Mouse (Mus musculus): ENCODE results near the gene Pik3cb. TPM values are rescaled to one million over a fixed set of nuclear protein-coding genes. Genes with fewer than 3 reads are reported as not detected.

The Pik3cb gene
- total and polyA plus RNA-seq, 3 experiments, result 2.2 to 7.6 TPM; not detected in 1

GRCm38 (mm10) chr9:99072538-99072937, 67.9 kb downstream of the Pik3cb start:
- TF ChIP-seq GABPA (IDR thresholded peaks at IDR 0.05; ENCODE audit: low read depth, low read length) (no peak), TBP (IDR thresholded peaks at IDR 0.05; ENCODE audit: low read depth, low read length) (no peak), SMC3 (IDR thresholded peaks at IDR 0.05; ENCODE audit: low read depth, low read length) (no peak)
- Histone ChIP-seq H3K27ac (ENCODE audit: control insufficient read depth, low read depth, low read length) (no peak overlapping the region), H3K4me3 (ENCODE audit: control insufficient read depth in 1 of 2, insufficient read depth in 1 of 2, low read depth in 2 of 2, low read length in 2 of 2) (no peak overlapping the region), H3K36me3 (ENCODE audit: control insufficient read depth in 1 of 2, insufficient read depth in 2 of 2, low read length in 2 of 2) (no peaks in the 10 kb centered on the region; a peak in 2 of 4 replicates), H3K9me3 (replicated peaks; ENCODE audit: insufficient read depth, low read length) (no peaks in the 10 kb centered on the region), H3K9ac (ENCODE audit: control insufficient read depth, low read depth, low read length, poor library complexity, severe bottlenecking) (no peak overlapping the region), H3K79me2 (ENCODE audit: control insufficient read depth, insufficient read depth, low read length, poor library complexity) (no peaks in the 10 kb centered on the region), H3K4me1 (ENCODE audit: control insufficient read depth in 1 of 2, insufficient read depth in 2 of 2, low read length in 2 of 2) (peaks cover 0 to 5% of the 10 kb centered on the region in 2 experiments; a peak in 2 of 4 replicates), H3K27me3 (ENCODE audit: control insufficient read depth in 1 of 2, insufficient read depth in 2 of 2, low read length in 2 of 2) (no peaks in the 10 kb centered on the region)
- peak; percentile 32 for DNase-seq (ENCODE audit: low read depth, low spot score)

DNA sequence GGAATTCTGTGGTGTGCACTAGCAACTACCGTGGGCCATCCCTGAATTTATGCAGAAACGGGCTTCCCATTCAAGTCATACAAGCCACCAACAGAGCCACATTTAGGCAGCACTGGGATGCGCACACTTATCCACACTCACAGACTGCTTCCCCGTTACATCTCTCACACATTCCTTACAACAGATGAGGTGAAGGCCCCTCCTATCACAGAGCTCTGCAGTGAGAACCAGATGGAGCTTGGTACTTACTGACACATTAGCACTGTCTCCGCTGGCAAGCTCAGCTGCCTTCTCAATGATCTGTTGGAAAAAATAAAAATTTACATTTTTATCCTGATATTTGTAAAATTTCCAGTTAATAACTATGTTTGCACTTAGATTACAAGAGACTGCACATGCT, 75.1 kb downstream of the Pik3cb start:
- H3K4me3 ChIP-seq (ENCODE audit: control insufficient read depth in 1 of 2, insufficient read depth in 1 of 2, low read depth in 2 of 2, low read length in 2 of 2), result no peak overlapping the region
- no peaks in the 10 kb centered on the region for H3K9me3 ChIP-seq (replicated peaks; ENCODE audit: insufficient read depth, low read length)
- H3K36me3 ChIP-seq (ENCODE audit: control insufficient read depth in 1 of 2, insufficient read depth in 2 of 2, low read length in 2 of 2), result peaks cover 0 to 3% of the 10 kb centered on the region in 2 experiments; a peak in 1 of 4 replicates
- no peaks in the 10 kb centered on the region for H3K79me2 ChIP-seq (ENCODE audit: control insufficient read depth, insufficient read depth, low read length, poor library complexity)
- no peaks in the 10 kb centered on the region for H3K4me1 ChIP-seq (ENCODE audit: control insufficient read depth in 1 of 2, insufficient read depth in 2 of 2, low read length in 2 of 2)
- TF ChIP-seq MYB (IDR thresholded peaks at IDR 0.05; ENCODE audit: low read depth, low read length), result no peak
- no peak for TF ChIP-seq MAX (IDR thresholded peaks at IDR 0.05; ENCODE audit: low read length)
- no peaks in the 10 kb centered on the region for H3K27me3 ChIP-seq (ENCODE audit: control insufficient read depth in 1 of 2, insufficient read depth in 2 of 2, low read length in 2 of 2)
- H3K9ac ChIP-seq (ENCODE audit: control insufficient read depth, low read depth, low read length, poor library complexity, severe bottlenecking), result no peak overlapping the region
- no peak overlapping the region for H3K27ac ChIP-seq (ENCODE audit: control insufficient read depth, low read depth, low read length)
- DNase-seq (ENCODE audit: low read depth, low spot score), result no peak

DNA sequence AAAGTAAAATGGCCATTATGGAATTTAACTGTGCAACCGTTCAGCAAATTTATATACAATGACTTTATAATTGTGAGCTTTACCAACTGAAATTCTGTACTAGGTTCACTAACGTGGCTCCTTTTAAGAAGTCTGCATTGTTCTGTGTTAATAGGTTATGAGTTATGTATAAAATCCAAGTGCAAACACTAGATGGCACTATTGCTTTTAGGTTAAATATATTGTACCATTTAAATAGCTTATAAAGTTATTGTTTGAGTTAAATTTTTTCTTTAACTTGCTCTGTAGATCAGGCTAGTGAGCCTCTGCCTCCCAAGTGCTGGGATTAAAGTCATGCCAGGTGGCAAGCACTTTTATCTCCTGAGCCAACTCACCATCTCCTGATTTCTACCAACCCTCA, 76.2 kb downstream of the Pik3cb start:
- Histone ChIP-seq H3K79me2 (ENCODE audit: control insufficient read depth, insufficient read depth, low read length, poor library complexity) (no peaks in the 10 kb centered on the region), H3K4me1 (ENCODE audit: control insufficient read depth in 1 of 2, insufficient read depth in 2 of 2, low read length in 2 of 2) (no peaks in the 10 kb centered on the region), H3K4me3 (ENCODE audit: control insufficient read depth in 1 of 2, insufficient read depth in 1 of 2, low read depth in 2 of 2, low read length in 2 of 2) (no peak overlapping the region), H3K9ac (ENCODE audit: control insufficient read depth, low read depth, low read length, poor library complexity, severe bottlenecking) (no peak overlapping the region), H3K36me3 (ENCODE audit: control insufficient read depth in 1 of 2, insufficient read depth in 2 of 2, low read length in 2 of 2) (peaks cover 0 to 3% of the 10 kb centered on the region in 2 experiments; a peak in 1 of 4 replicates), H3K9me3 (replicated peaks; ENCODE audit: insufficient read depth, low read length) (no peaks in the 10 kb centered on the region), H3K27me3 (ENCODE audit: control insufficient read depth in 1 of 2, insufficient read depth in 2 of 2, low read length in 2 of 2) (no peaks in the 10 kb centered on the region), H3K27ac (ENCODE audit: control insufficient read depth, low read depth, low read length) (no peak overlapping the region)
- DNase-seq (ENCODE audit: low read depth, low spot score), result peak; percentile 79
- peak; percentile 82 for TF ChIP-seq ZC3H11A (IDR thresholded peaks at IDR 0.05; ENCODE audit: low read depth, low read length)
- no peak for TF ChIP-seq RCOR1 (IDR thresholded peaks at IDR 0.05; ENCODE audit: low read depth, low read length)
- peak; percentile 90 for TF ChIP-seq RAD21 (IDR thresholded peaks at IDR 0.05; ENCODE audit: low read depth, low read length)
- peak; percentile 82 for TF ChIP-seq SMC3 (IDR thresholded peaks at IDR 0.05; ENCODE audit: low read depth, low read length)
- peak in 2 of 3 experiments; percentile 29 to 69; a peak in 4 of 6 replicates for TF ChIP-seq CTCF (IDR thresholded peaks at IDR 0.05 in 2 of 3, conservative IDR thresholded peaks at IDR 0.05 in 1 of 3; ENCODE audit: control insufficient read depth in 1 of 3, insufficient read depth in 1 of 3, low read depth in 2 of 3, low read length in 3 of 3, poor library complexity in 1 of 3, severe bottlenecking in 1 of 3)

GRCm38 (mm10) chr9:99062544-99062943, 77.9 kb downstream of the Pik3cb start:
- Histone ChIP-seq H3K9me3 (replicated peaks; ENCODE audit: insufficient read depth, low read length) (no peaks in the 10 kb centered on the region), H3K27me3 (ENCODE audit: control insufficient read depth in 1 of 2, insufficient read depth in 2 of 2, low read length in 2 of 2) (no peaks in the 10 kb centered on the region), H3K36me3 (ENCODE audit: control insufficient read depth in 1 of 2, insufficient read depth in 2 of 2, low read length in 2 of 2) (peaks cover 0 to 3% of the 10 kb centered on the region in 2 experiments; a peak in 1 of 4 replicates), H3K4me1 (ENCODE audit: control insufficient read depth in 1 of 2, insufficient read depth in 2 of 2, low read length in 2 of 2) (no peaks in the 10 kb centered on the region), H3K4me3 (ENCODE audit: control insufficient read depth in 1 of 2, insufficient read depth in 1 of 2, low read depth in 2 of 2, low read length in 2 of 2) (no peak overlapping the region), H3K9ac (ENCODE audit: control insufficient read depth, low read depth, low read length, poor library complexity, severe bottlenecking) (no peak overlapping the region), H3K27ac (ENCODE audit: control insufficient read depth, low read depth, low read length) (no peak overlapping the region), H3K79me2 (ENCODE audit: control insufficient read depth, insufficient read depth, low read length, poor library complexity) (no peaks in the 10 kb centered on the region)
- DNase-seq (ENCODE audit: low read depth, low spot score), result peak; percentile 80
- no peak for TF ChIP-seq JUND (IDR thresholded peaks at IDR 0.05; ENCODE audit: low read depth, low read length)
- no peak for TF ChIP-seq USF1 (IDR thresholded peaks at IDR 0.05; ENCODE audit: low read depth, low read length)
- TF ChIP-seq MAFK (IDR thresholded peaks at IDR 0.05; ENCODE audit: borderline replicate concordance, low read depth, low read length), result no peak
- TF ChIP-seq CTCF (IDR thresholded peaks at IDR 0.05 in 2 of 3, conservative IDR thresholded peaks at IDR 0.05 in 1 of 3; ENCODE audit: control insufficient read depth in 1 of 3, insufficient read depth in 1 of 3, low read depth in 2 of 3, low read length in 3 of 3, poor library complexity in 1 of 3, severe bottlenecking in 1 of 3), result peak; percentile 93 to 96 (median 95)
- peak; percentile 92 for TF ChIP-seq SMC3 (IDR thresholded peaks at IDR 0.05; ENCODE audit: low read depth, low read length)
- TF ChIP-seq ZC3H11A (IDR thresholded peaks at IDR 0.05; ENCODE audit: low read depth, low read length), result peak; percentile 87
- peak; percentile 93 for TF ChIP-seq RAD21 (IDR thresholded peaks at IDR 0.05; ENCODE audit: low read depth, low read length)

Measured in MEL (cell line).